8 mouse cellular contexts compared by ENCODE assay signal in the genomic region with DNA sequence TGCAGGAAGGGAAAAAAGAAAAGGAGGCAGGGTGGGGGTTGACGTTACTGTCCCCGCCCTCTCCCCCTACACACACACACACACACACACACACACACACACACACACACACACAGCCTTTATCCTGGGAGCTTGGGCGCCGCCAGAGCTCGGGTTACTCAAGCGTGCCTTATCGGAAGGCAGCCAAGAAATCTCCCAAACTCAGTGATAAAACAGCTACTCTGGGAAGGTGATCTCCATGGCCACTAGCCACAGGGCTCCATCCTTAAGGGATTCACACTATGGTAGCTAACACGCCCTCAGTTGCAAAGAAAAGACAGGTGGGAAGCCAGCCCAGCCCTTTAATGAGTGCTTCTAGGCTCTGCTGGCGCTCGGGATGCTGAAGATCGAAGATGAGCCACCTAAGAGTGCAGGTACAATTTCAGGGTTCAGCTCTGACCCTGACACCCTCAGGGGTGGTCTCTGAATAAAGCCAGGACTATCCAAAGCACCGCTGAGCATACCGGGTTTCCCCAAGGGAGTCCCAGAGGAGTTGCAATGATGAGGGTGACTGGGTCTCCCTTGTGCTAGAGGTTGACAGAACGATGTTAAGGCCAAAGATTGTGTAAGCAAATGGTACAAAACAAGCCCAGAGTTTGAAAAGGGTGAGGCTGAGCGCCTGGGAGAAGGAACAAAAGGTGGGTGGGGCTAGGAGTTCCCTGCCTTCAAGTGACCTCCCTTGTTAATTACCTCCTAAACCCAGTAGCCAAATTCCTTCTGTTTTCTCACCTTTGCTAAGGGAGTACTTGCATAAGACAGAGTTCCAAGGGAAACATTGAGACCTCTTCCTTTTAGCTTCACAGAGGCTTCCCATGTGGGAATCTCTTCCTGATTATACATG. TPM values are rescaled to one million over a fixed set of nuclear protein-coding genes. Genes with fewer than 3 reads are reported as not detected.
DNase-seq lines count a peak whose midpoint lies in the region; ATAC-seq and TF ChIP-seq lines count a peak whose summit lies in the region.

No protein-coding gene starts in this region.

- WGBS in forebrain, embryonic 15.5 days = 1% methylated on average over 15 of the region's 15 CpGs
- WGBS in midbrain, embryonic 11.5 days = 5% methylated on average over 14 of the region's 15 CpGs

- ATAC-seq in forebrain, embryonic 15.5 days (replicated peaks) = peak; percentile 91
- ATAC-seq in midbrain, embryonic 11.5 days (ENCODE audit: low FRiP score) = peak; percentile 92

- no peaks in the 10 kb centered on the region for H3K36me3 ChIP-seq in forebrain, embryonic 15.5 days
- H3K36me3 ChIP-seq in midbrain, embryonic 11.5 days (ENCODE audit: control insufficient read depth, insufficient read depth, low read length) = no peaks in the 10 kb centered on the region

- intact Hi-C loops in left cerebral cortex, adult 2 months (cut with DNase I) = loop anchor here (5.0 kb wide), 3 partner anchors 122 to 502 kb away; no protein-coding TSS in a partner anchor
- intact Hi-C loops in left cerebral cortex, postnatal 4 days (cut with DNase I) = loop anchor here (10.0 kb wide), 1 partner anchor 270 kb away; no protein-coding TSS in a partner anchor

- H3K4me3 ChIP-seq in left cerebral cortex, adult 2 months = peak overlapping the region; percentile 68
- H3K4me3 ChIP-seq in forebrain, embryonic 15.5 days = peak overlapping the region; percentile 69
- peak overlapping the region; percentile 56 for H3K4me3 ChIP-seq in midbrain, embryonic 11.5 days (ENCODE audit: low read depth, low read length)

- DNase-seq in left cerebral cortex, adult 2 months (ENCODE audit: extremely low spot score in 1 of 2, low spot score in 2 of 2) = peak; percentile 39 to 48
- no peak for DNase-seq in left cerebral cortex, postnatal 4 days
- DNase-seq in kidney, postnatal 36 days = peak; percentile 12 to 40
- DNase-seq in midbrain, embryonic 11.5 days (ENCODE audit: low spot score, missing footprints) = no peak
- peak; percentile 38 for DNase-seq in testis, postnatal 10 days (ENCODE audit: low spot score)
- no peak for DNase-seq in urinary bladder, adult 18-20 months (ENCODE audit: low spot score in 2 of 2)
- no peak for DNase-seq in c-Kit-positive CD71-positive TER-119-positive erythroid progenitor cells, embryonic 14.5 days (ENCODE audit: low spot score)

- peak overlapping the region; percentile 82 for H3K9ac ChIP-seq in forebrain, embryonic 15.5 days (replicated peaks)
- peak overlapping the region; percentile 61 for H3K9ac ChIP-seq in midbrain, embryonic 11.5 days (ENCODE audit: low read length)

- H3K4me1 ChIP-seq in forebrain, embryonic 15.5 days = peaks cover 21% of the 10 kb centered on the region
- no peaks in the 10 kb centered on the region for H3K4me1 ChIP-seq in midbrain, embryonic 11.5 days (ENCODE audit: control insufficient read depth, insufficient read depth, low read length)

- H3K9me3 ChIP-seq in forebrain, embryonic 15.5 days = no peaks in the 10 kb centered on the region
- H3K9me3 ChIP-seq in midbrain, embryonic 11.5 days (ENCODE audit: control insufficient read depth, low read length) = no peaks in the 10 kb centered on the region

- TF ChIP-seq CTCF in left cerebral cortex, adult 2 months (IDR thresholded peaks at IDR 0.05) = no peak

- peak overlapping the region; percentile 96 for H3K27ac ChIP-seq in left cerebral cortex, adult 2 months
- peak overlapping the region; percentile 83 for H3K27ac ChIP-seq in forebrain, embryonic 15.5 days (replicated peaks)
- no peak overlapping the region; the same call in 1 of the 2 replicates for H3K27ac ChIP-seq in midbrain, embryonic 11.5 days (ENCODE audit: low read depth, low read length)

- no peaks in the 10 kb centered on the region for H3K27me3 ChIP-seq in forebrain, embryonic 15.5 days
- no peaks in the 10 kb centered on the region for H3K27me3 ChIP-seq in midbrain, embryonic 11.5 days (ENCODE audit: control insufficient read depth, insufficient read depth, low read length)

- peak overlapping the region; percentile 68 for H3K4me2 ChIP-seq in forebrain, embryonic 15.5 days (replicated peaks)
- H3K4me2 ChIP-seq in midbrain, embryonic 11.5 days = peak overlapping the region; percentile 90

RNA-seq across cellular contexts. Expression of a gene that starts 0.7 kb away (rescaled TPM):
- 100 to 1,000 TPM; 103 to 107 TPM for total RNA-seq in left cerebral cortex, adult 2 months (2021)
- 10 to 100 TPM; 55.8 to 62.8 TPM for total RNA-seq in left cerebral cortex, postnatal 4 days (2021)
- 11.2 and 12.5 TPM in 2 replicates for polyA plus RNA-seq in forebrain, embryonic 15.5 days (2015; fragmentation: Nextera tagmentation; extraction: Ambion mirVana)
- polyA plus RNA-seq in midbrain, embryonic 11.5 days (2014; fragmentation: Nextera tagmentation; extraction: Ambion mirVana) = 0.92 and 1.1 TPM in 2 replicates

Comparison
In these comparisons a context has a peak if more than half of its experiments do, and no peak if none do; other contexts are left out.
1. DNase-seq: peak in left cerebral cortex, adult 2 months (2 of 2), kidney, postnatal 36 days (2 of 2) and testis, postnatal 10 days (single experiment); none in left cerebral cortex, postnatal 4 days (single experiment), midbrain, embryonic 11.5 days (single experiment), urinary bladder, adult 18-20 months (0 of 2) and c-Kit-positive CD71-positive TER-119-positive erythroid progenitor cells, embryonic 14.5 days (single experiment).
2. Peak in every context shown above with its lines, with median percentiles within 50 percentile points of each other: H3K4me3 ChIP-seq.